Mouse (Mus musculus): Measurements from ENCODE around the gene Grik3.

Gene Grik3

DNA sequence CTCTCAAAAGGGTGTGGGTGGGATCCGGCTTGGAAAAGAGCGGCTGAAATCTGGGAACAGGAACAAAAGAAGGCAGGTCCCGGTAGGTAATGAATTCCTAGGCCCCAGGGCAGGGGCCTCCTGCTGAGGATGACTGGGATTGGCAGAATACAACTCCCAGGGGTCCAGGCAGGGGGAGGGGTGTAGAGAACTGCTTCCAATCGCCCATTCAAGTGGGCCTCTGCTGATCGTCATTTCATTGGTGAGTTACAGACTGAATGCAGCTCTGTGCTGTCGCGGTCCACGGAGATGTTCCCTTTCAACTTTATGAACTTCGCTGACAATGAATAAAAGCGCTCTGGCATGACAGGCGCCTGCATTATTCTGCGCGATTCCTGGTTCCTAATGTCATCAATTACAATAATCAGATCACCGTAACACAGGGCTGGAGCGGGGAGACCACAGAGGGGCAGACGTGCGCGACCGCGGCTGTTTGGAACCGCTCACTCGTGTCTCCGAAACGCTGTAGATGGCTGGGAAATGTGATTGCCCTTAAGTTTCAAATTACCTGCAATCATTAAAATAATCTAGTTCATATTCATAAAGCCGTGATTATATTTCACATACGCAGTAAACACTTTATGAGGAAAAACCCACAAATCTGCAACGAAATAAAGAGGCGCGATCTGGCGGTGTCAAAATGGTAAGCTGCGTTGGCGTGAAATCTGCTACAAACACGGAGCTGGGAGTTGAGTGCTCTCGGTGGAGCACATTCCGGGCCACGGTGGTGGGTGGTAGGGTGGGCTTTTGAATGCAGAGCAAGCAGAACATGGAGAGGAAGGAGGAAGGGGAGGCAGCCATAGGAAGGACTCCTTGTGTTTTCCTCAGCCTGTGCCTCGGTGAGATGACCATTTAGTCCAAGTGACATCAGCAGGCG lies 239.1 kb downstream of the Grik3 start:
- no peak for DNase-seq

- no peak for DNase-seq
Observed at GRCm38 (mm10) chr4:125730751-125731150, 240.3 kb downstream of the Grik3 start.

DNA sequence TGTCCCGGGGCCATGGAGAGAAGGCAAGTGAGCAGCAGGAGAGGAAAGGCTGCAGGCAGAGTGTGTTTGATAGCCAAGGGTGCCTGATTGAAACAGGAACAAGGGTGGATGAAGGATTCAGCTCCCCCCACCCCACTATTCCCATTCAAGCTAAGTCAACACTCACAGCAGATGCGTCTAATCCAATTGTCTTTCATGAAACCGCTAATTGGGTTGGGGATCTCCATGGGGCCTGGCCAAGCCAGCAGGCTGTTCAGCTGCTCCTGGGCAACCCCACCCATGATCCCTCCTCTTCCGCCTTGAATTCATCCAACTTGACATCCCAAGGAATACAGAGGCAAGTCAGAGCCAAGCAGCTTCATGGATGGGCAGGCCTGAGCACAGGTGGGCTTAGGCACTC lies 246.3 kb downstream of the Grik3 start:
- no peak for DNase-seq

- DNase-seq, result no peak
Observed at GRCm38 (mm10) chr4:125738825-125739224, 248.3 kb downstream of the Grik3 start.

GRCm38 (mm10) chr4:125742162-125742571 lies 251.7 kb downstream of the Grik3 start:
- no peak for DNase-seq

- no peak for DNase-seq
Observed at GRCm38 (mm10) chr4:125745902-125746301, 255.4 kb downstream of the Grik3 start.

- DNase-seq, result peak; percentile 26
Observed at GRCm38 (mm10) chr4:125756393-125756792, 265.9 kb downstream of the Grik3 start.

- no peak for DNase-seq
Observed at GRCm38 (mm10) chr4:125760326-125760725, 269.8 kb downstream of the Grik3 start.

DNA sequence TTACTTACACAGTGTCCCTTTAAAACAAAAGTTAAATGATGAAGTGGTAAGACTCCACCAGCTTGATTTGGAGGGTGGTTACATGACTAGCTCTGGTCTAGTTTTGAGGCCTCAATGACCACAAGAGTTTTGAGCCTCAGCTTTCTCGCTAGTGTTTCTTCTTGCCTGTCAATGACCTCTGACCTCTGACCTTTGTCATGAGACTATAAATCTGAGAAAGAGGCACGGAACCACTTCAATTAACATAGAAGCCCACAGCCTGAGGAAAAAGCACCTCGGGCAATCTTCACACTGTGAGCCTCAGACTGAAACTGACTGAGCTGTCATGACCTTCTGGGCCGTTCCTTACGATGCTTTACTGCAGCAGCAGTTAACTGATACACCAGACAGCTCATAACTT lies 272.6 kb downstream of the Grik3 start:
- no peak for DNase-seq
